Mouse (Mus musculus) C2C12 (cell line): ENCODE measurements around the gene Dolk.

ENCODE experiments used
- CEBPB ChIP-seq: IDR thresholded peaks from one replicate; pipeline ENCODE4 v1.6.1; 2011; ENCODE audit warnings: low read depth, mild to moderate bottlenecking, control low read depth, moderate library complexity
- CTCF ChIP-seq: IDR thresholded peaks from one replicate; pipeline ENCODE4 v1.5.1; 2011; ENCODE audit not compliant: control insufficient read depth, insufficient read depth, insufficient read length
- FOSL1 ChIP-seq: IDR thresholded peaks from one replicate; pipeline ENCODE4 v1.8.0; 2011; ENCODE audit warnings: mild to moderate bottlenecking, low read length; ENCODE audit not compliant: poor library complexity, insufficient read depth, severe bottlenecking
- MAX ChIP-seq: IDR thresholded peaks from one replicate; pipeline ENCODE4 v1.6.1; 2011; ENCODE audit warnings: mild to moderate bottlenecking, control low read depth
- MYOG ChIP-seq: IDR thresholded peaks from one replicate; pipeline ENCODE4 v1.6.1; 2011; ENCODE audit not compliant: control insufficient read depth, insufficient read length; ENCODE audit errors: extremely low read depth
- USF1 ChIP-seq: IDR thresholded peaks from one replicate; pipeline ENCODE4 v1.6.1; 2011; ENCODE audit warnings: low read depth, mild to moderate bottlenecking, control low read depth, moderate library complexity

GRCm38 (mm10) chr2:30286192-30287026 is at the start of gene Dolk, which contains the start of gene Nup188:
- no peak for TF ChIP-seq CTCF
- TF ChIP-seq CEBPB, result no peak
- TF ChIP-seq MYOG, result no peak
- peak; percentile 97 for TF ChIP-seq USF1
- peak; percentile 90 for TF ChIP-seq MAX
- no peak for TF ChIP-seq FOSL1
